Mouse (Mus musculus) fibroblast of lung, adult 2 months (primary cell): ENCODE measurements around the gene Tnfsf11.

Source experiments
- DNase-seq: peaks from one replicate; pipeline ENCODE4 v3.0.0-alpha.2; 2011; ENCODE audit warnings: low read depth

The Tnfsf11 gene

GRCm38 (mm10) chr14:78287906-78288800, 19.7 kb downstream of the Tnfsf11 start:
- DNase-seq, result peak; percentile 85

GRCm38 (mm10) chr14:78286011-78286548, 21.8 kb downstream of the Tnfsf11 start:
- no peak for DNase-seq

- no peak for DNase-seq
These were observed 25.4 kb downstream of the Tnfsf11 start for GRCm38 (mm10) chr14:78282490-78282889.

GRCm38 (mm10) chr14:78276395-78276930, 31.4 kb downstream of the Tnfsf11 start:
- no peak for DNase-seq

GRCm38 (mm10) chr14:78274851-78275250, 33.0 kb downstream of the Tnfsf11 start:
- no peak for DNase-seq

GRCm38 (mm10) chr14:78274146-78274545, 33.7 kb downstream of the Tnfsf11 start:
- DNase-seq, result no peak

- DNase-seq, result no peak
These were observed 34.3 kb downstream of the Tnfsf11 start for GRCm38 (mm10) chr14:78273571-78273970.

- no peak for DNase-seq
These were observed 43.0 kb downstream of the Tnfsf11 start for GRCm38 (mm10) chr14:78264876-78265275.

GRCm38 (mm10) chr14:78262596-78262995, 45.2 kb downstream of the Tnfsf11 start:
- no peak for DNase-seq

- DNase-seq, result no peak
These were observed 46.6 kb downstream of the Tnfsf11 start for GRCm38 (mm10) chr14:78261246-78261645.

GRCm38 (mm10) chr14:78254017-78254416, 53.8 kb downstream of the Tnfsf11 start:
- no peak for DNase-seq

GRCm38 (mm10) chr14:78246601-78247000, 61.2 kb downstream of the Tnfsf11 start:
- DNase-seq, result no peak

- peak; percentile 26 for DNase-seq
These were observed 63.0 kb downstream of the Tnfsf11 start for GRCm38 (mm10) chr14:78244811-78245210.

- DNase-seq, result no peak
These were observed 68.5 kb downstream of the Tnfsf11 start for GRCm38 (mm10) chr14:78239346-78239745.

- DNase-seq, result no peak
These were observed 70.6 kb downstream of the Tnfsf11 start for GRCm38 (mm10) chr14:78237238-78237637.

GRCm38 (mm10) chr14:78236144-78236543, 71.7 kb downstream of the Tnfsf11 start:
- peak; percentile 10 for DNase-seq

- DNase-seq, result no peak
These were observed 72.5 kb downstream of the Tnfsf11 start for GRCm38 (mm10) chr14:78235296-78235695.

GRCm38 (mm10) chr14:78229012-78229411, 78.8 kb downstream of the Tnfsf11 start:
- DNase-seq, result no peak
